Mouse (Mus musculus): ENCODE results near the gene Nufip2. TPM values are rescaled to one million over a fixed set of nuclear protein-coding genes. Genes with fewer than 3 reads are reported as not detected.

Gene Nufip2
- polyA plus RNA-seq, 1 experiment from 2014 or later: 3.6 TPM

DNA sequence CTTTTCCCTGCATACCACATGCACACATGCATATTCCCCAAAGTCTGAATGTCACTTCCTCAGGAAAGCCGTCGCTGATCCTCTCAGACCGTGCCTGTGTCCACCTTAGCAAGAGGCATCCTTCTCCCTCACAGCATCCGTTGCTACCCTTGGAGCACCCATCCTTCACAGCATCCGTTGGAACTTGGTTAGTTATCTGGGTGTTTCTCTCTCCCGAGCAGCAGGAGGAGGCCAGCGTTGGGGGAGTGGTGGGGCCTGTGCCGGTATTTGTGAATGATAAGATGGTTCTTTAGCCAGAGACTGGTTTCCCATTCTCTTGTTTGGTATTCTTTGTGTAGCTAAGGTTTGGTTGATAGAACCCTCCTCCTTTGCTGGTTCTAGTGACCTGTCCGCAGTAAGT, 98.9 kb downstream of the Nufip2 start:
- peaks cover 37% of the 10 kb centered on the region for H3K4me1 ChIP-seq (replicated peaks; ENCODE audit: control insufficient read depth, insufficient read depth, low read length)
- H3K27me3 ChIP-seq (replicated peaks; ENCODE audit: control insufficient read depth, insufficient read depth, low read length): no peaks in the 10 kb centered on the region
- no peak overlapping the region for H3K27ac ChIP-seq (ENCODE audit: low read length)
- no peak overlapping the region for H3K4me2 ChIP-seq (ENCODE audit: low read length)
- H3K36me3 ChIP-seq (ENCODE audit: control insufficient read depth, insufficient read depth): no peaks in the 10 kb centered on the region
- no peak overlapping the region for H3K9ac ChIP-seq (replicated peaks; ENCODE audit: low read depth, low read length)
- no peak overlapping the region for H3K4me3 ChIP-seq (replicated peaks; ENCODE audit: low read length)
- WGBS: 87% methylated on average over 9 of the region's 9 CpGs
- ATAC-seq: no peak
- no peaks in the 10 kb centered on the region for H3K9me3 ChIP-seq (ENCODE audit: control insufficient read depth, low read length)

- no peak for ATAC-seq
- Histone ChIP-seq H3K36me3 (ENCODE audit: control insufficient read depth, insufficient read depth) (no peaks in the 10 kb centered on the region), H3K27me3 (replicated peaks; ENCODE audit: control insufficient read depth, insufficient read depth, low read length) (no peaks in the 10 kb centered on the region), H3K4me3 (replicated peaks; ENCODE audit: low read length) (no peak overlapping the region), H3K9ac (replicated peaks; ENCODE audit: low read depth, low read length) (no peak overlapping the region), H3K27ac (ENCODE audit: low read length) (no peak overlapping the region), H3K9me3 (ENCODE audit: control insufficient read depth, low read length) (no peaks in the 10 kb centered on the region), H3K4me2 (ENCODE audit: low read length) (no peak overlapping the region), H3K4me1 (replicated peaks; ENCODE audit: control insufficient read depth, insufficient read depth, low read length) (peaks cover 42% of the 10 kb centered on the region)
- WGBS: 35% methylated on average over 5 of the region's 5 CpGs
Observed at GRCm38 (mm10) chr11:77785396-77785767, 99.4 kb downstream of the Nufip2 start.

GRCm38 (mm10) chr11:77785768-77786561, 100.0 kb downstream of the Nufip2 start:
- no peak overlapping the region for H3K9ac ChIP-seq (replicated peaks; ENCODE audit: low read depth, low read length)
- no peaks in the 10 kb centered on the region for H3K9me3 ChIP-seq (ENCODE audit: control insufficient read depth, low read length)
- H3K4me1 ChIP-seq (replicated peaks; ENCODE audit: control insufficient read depth, insufficient read depth, low read length): peaks cover 48% of the 10 kb centered on the region
- ATAC-seq: peak; percentile 49; the same call in 1 of the 2 replicates
- WGBS: 34% methylated on average over 7 of the region's 7 CpGs
- no peaks in the 10 kb centered on the region for H3K36me3 ChIP-seq (ENCODE audit: control insufficient read depth, insufficient read depth)
- H3K4me2 ChIP-seq (ENCODE audit: low read length): no peak overlapping the region
- H3K27me3 ChIP-seq (replicated peaks; ENCODE audit: control insufficient read depth, insufficient read depth, low read length): no peaks in the 10 kb centered on the region
- H3K27ac ChIP-seq (ENCODE audit: low read length): no peak overlapping the region
- no peak overlapping the region for H3K4me3 ChIP-seq (replicated peaks; ENCODE audit: low read length)

GRCm38 (mm10) chr11:77787707-77788106, 101.8 kb downstream of the Nufip2 start, which contains the start of gene Gm10277:
Gene Gm10277 (minus strand): TSS chr11:77787747.
- Histone ChIP-seq H3K36me3 (ENCODE audit: control insufficient read depth, insufficient read depth) (no peaks in the 10 kb centered on the region), H3K4me3 (replicated peaks; ENCODE audit: low read length) (no peak within 1 kb of the TSS), H3K9me3 (ENCODE audit: control insufficient read depth, low read length) (no peaks in the 10 kb centered on the region), H3K4me2 (ENCODE audit: low read length) (no peak within 1 kb of the TSS), H3K27me3 (replicated peaks; ENCODE audit: control insufficient read depth, insufficient read depth, low read length) (no peaks in the 10 kb centered on the region), H3K9ac (replicated peaks; ENCODE audit: low read depth, low read length) (no peak within 1 kb of the TSS), H3K4me1 (replicated peaks; ENCODE audit: control insufficient read depth, insufficient read depth, low read length) (peaks cover 65% of the 10 kb centered on the region), H3K27ac (ENCODE audit: low read length) (no peak within 1 kb of the TSS)
- WGBS: 85% methylated on average over 5 of the region's 5 CpGs
- ATAC-seq: no peak

GRCm38 (mm10) chr11:77789512-77789911, 103.6 kb downstream of the Nufip2 start:
- 92% methylated on average over 5 of the region's 5 CpGs for WGBS
- Histone ChIP-seq H3K4me1 (replicated peaks; ENCODE audit: control insufficient read depth, insufficient read depth, low read length) (peaks cover 58% of the 10 kb centered on the region), H3K27ac (ENCODE audit: low read length) (no peak overlapping the region), H3K9ac (replicated peaks; ENCODE audit: low read depth, low read length) (no peak overlapping the region), H3K9me3 (ENCODE audit: control insufficient read depth, low read length) (no peaks in the 10 kb centered on the region), H3K4me3 (replicated peaks; ENCODE audit: low read length) (no peak overlapping the region), H3K36me3 (ENCODE audit: control insufficient read depth, insufficient read depth) (no peaks in the 10 kb centered on the region), H3K27me3 (replicated peaks; ENCODE audit: control insufficient read depth, insufficient read depth, low read length) (no peaks in the 10 kb centered on the region), H3K4me2 (ENCODE audit: low read length) (no peak overlapping the region)
- ATAC-seq: no peak

DNA sequence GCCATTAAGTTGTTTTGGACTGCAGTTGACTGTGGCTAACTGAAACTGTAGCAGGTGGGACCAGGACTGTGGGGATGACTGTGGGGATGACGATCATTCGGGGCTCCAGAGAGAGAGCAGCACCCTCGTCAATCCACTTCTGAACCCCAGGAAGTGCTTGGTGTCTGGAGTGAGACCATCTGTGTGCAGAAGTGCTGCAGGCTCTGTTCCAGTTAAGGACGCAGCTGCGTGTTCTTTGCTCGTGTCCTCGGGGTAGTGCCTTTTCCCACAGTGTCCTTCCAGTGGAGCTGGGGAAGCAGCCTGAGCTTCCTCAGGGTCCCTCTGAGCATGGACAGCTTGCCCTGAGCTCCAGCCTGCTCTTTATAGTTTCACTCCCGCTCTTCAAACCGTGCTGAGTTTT, 104.3 kb downstream of the Nufip2 start:
- Histone ChIP-seq H3K27ac (ENCODE audit: low read length) (peak overlapping the region; percentile 75), H3K36me3 (ENCODE audit: control insufficient read depth, insufficient read depth) (no peaks in the 10 kb centered on the region), H3K4me2 (ENCODE audit: low read length) (no peak overlapping the region), H3K9me3 (ENCODE audit: control insufficient read depth, low read length) (no peaks in the 10 kb centered on the region), H3K4me1 (replicated peaks; ENCODE audit: control insufficient read depth, insufficient read depth, low read length) (peaks cover 52% of the 10 kb centered on the region), H3K9ac (replicated peaks; ENCODE audit: low read depth, low read length) (0 out of 2 replicates have a peak overlapping the region, but pooled peaks have one; percentile 5), H3K4me3 (replicated peaks; ENCODE audit: low read length) (no peak overlapping the region), H3K27me3 (replicated peaks; ENCODE audit: control insufficient read depth, insufficient read depth, low read length) (no peaks in the 10 kb centered on the region)
- 44% methylated on average over 9 of the region's 9 CpGs for WGBS
- ATAC-seq: no peak

GRCm38 (mm10) chr11:77791241-77791727, 105.3 kb downstream of the Nufip2 start:
- no peak overlapping the region for H3K4me2 ChIP-seq (ENCODE audit: low read length)
- peaks cover 42% of the 10 kb centered on the region for H3K4me1 ChIP-seq (replicated peaks; ENCODE audit: control insufficient read depth, insufficient read depth, low read length)
- H3K9ac ChIP-seq (replicated peaks; ENCODE audit: low read depth, low read length): peak overlapping the region; percentile 34
- peak overlapping the region; percentile 75 for H3K27ac ChIP-seq (ENCODE audit: low read length)
- no peaks in the 10 kb centered on the region for H3K36me3 ChIP-seq (ENCODE audit: control insufficient read depth, insufficient read depth)
- 20% methylated on average over 8 of the region's 8 CpGs for WGBS
- ATAC-seq: peak; percentile 75
- no peak overlapping the region for H3K4me3 ChIP-seq (replicated peaks; ENCODE audit: low read length)
- no peaks in the 10 kb centered on the region for H3K27me3 ChIP-seq (replicated peaks; ENCODE audit: control insufficient read depth, insufficient read depth, low read length)
- no peaks in the 10 kb centered on the region for H3K9me3 ChIP-seq (ENCODE audit: control insufficient read depth, low read length)

Other genes with a start within 250 kb of the Nufip2 start
- 0.11 TPM in 1 of 2 replicates, not detected in the other for gene Coro6, start 223.7 kb upstream of the Nufip2 start, polyA plus RNA-seq (2015; fragmentation: Nextera tagmentation; extraction: Ambion mirVana)
- 33.1 and 38.4 TPM in 2 replicates for gene Ankrd13b, start 196.5 kb upstream of the Nufip2 start, polyA plus RNA-seq (2015; fragmentation: Nextera tagmentation; extraction: Ambion mirVana)
- 14.1 and 16.3 TPM in 2 replicates for gene Git1, start 192.6 kb upstream of the Nufip2 start, polyA plus RNA-seq (2015; fragmentation: Nextera tagmentation; extraction: Ambion mirVana)
- gene Abhd15, start 171.0 kb upstream of the Nufip2 start, polyA plus RNA-seq (2015; fragmentation: Nextera tagmentation; extraction: Ambion mirVana): 1.4 and 1.8 TPM in 2 replicates
- gene Trp53i13, start 170.2 kb upstream of the Nufip2 start, polyA plus RNA-seq (2015; fragmentation: Nextera tagmentation; extraction: Ambion mirVana): 13.0 and 14.9 TPM in 2 replicates
- not detected in 2 replicates for gene Gm10392, start 167.0 kb upstream of the Nufip2 start, polyA plus RNA-seq (2015; fragmentation: Nextera tagmentation; extraction: Ambion mirVana)
- gene Taok1, start 78.3 kb upstream of the Nufip2 start, polyA plus RNA-seq (2015; fragmentation: Nextera tagmentation; extraction: Ambion mirVana): 27.5 and 29.4 TPM in 2 replicates
- 0.19 and 0.66 TPM in 2 replicates for gene Cryba1, start 39.1 kb downstream of the Nufip2 start, polyA plus RNA-seq (2015; fragmentation: Nextera tagmentation; extraction: Ambion mirVana)
- gene Myo18a, start 77.1 kb downstream of the Nufip2 start, polyA plus RNA-seq (2015; fragmentation: Nextera tagmentation; extraction: Ambion mirVana): 54.8 and 59.8 TPM in 2 replicates
- gene Gm10277, start 101.6 kb downstream of the Nufip2 start, polyA plus RNA-seq (2015; fragmentation: Nextera tagmentation; extraction: Ambion mirVana): 0.99 and 3.3 TPM in 2 replicates
- gene Pipox, start 207.9 kb downstream of the Nufip2 start, polyA plus RNA-seq (2015; fragmentation: Nextera tagmentation; extraction: Ambion mirVana): 8.6 and 12.6 TPM in 2 replicates
- 257 and 284 TPM in 2 replicates for gene Sez6, start 244.6 kb downstream of the Nufip2 start, polyA plus RNA-seq (2015; fragmentation: Nextera tagmentation; extraction: Ambion mirVana)